16 mouse cellular contexts compared by ENCODE assay signal in genomic region chr10:78119422-78119821, GRCm38 (mm10).
"Had no signal": no experiment of that assay in that cellular context is flagged by ENCODE, and none has a peak within 500 bp of the region (broad histone marks: within the 10 kb centered on the region; RNA-seq: fewer than 3 reads in every experiment).

No protein-coding gene starts in this region.

- H3K9me3 ChIP-seq: neural tube, embryonic 13.5 days; neural tube, embryonic 15.5 days; stomach, embryonic 15.5 days had no signal

- H3K4me1 ChIP-seq: neural tube, embryonic 13.5 days; neural tube, embryonic 15.5 days; stomach, embryonic 15.5 days had no signal

- DNase-seq: retina, postnatal 1 day; right cerebral cortex, adult 18-20 months; right cerebral cortex, postnatal 14 days; right cerebral cortex, postnatal 25 days; right cerebral cortex, postnatal 4 days; spleen, adult 18-20 months; thymus, adult 18-20 months; thymus, adult 2 months; thymus, postnatal 14 days; thymus, postnatal 25 days; thymus, postnatal 36 days; thymus, postnatal 4 days had no signal

- H3K4me3 ChIP-seq: neural tube, embryonic 13.5 days; neural tube, embryonic 15.5 days; stomach, embryonic 15.5 days had no signal

- H3K27me3 ChIP-seq: neural tube, embryonic 13.5 days; neural tube, embryonic 15.5 days; stomach, embryonic 15.5 days had no signal

- H3K36me3 ChIP-seq: neural tube, embryonic 13.5 days; neural tube, embryonic 15.5 days; stomach, embryonic 15.5 days had no signal

- H3K27ac ChIP-seq: neural tube, embryonic 13.5 days; neural tube, embryonic 15.5 days; stomach, embryonic 15.5 days; stomach, postnatal 0 days had no signal
